Mouse (Mus musculus) fat pad, adult 2 months (tissue): ENCODE data around the gene Il18rap.

Source experiments
- DNase-seq: peaks from one replicate; pipeline ENCODE4 v3.0.0-alpha.2; 2011; ENCODE audit warnings: low read depth, low spot score; ENCODE audit errors: extremely low read depth

The Il18rap gene

DNA sequence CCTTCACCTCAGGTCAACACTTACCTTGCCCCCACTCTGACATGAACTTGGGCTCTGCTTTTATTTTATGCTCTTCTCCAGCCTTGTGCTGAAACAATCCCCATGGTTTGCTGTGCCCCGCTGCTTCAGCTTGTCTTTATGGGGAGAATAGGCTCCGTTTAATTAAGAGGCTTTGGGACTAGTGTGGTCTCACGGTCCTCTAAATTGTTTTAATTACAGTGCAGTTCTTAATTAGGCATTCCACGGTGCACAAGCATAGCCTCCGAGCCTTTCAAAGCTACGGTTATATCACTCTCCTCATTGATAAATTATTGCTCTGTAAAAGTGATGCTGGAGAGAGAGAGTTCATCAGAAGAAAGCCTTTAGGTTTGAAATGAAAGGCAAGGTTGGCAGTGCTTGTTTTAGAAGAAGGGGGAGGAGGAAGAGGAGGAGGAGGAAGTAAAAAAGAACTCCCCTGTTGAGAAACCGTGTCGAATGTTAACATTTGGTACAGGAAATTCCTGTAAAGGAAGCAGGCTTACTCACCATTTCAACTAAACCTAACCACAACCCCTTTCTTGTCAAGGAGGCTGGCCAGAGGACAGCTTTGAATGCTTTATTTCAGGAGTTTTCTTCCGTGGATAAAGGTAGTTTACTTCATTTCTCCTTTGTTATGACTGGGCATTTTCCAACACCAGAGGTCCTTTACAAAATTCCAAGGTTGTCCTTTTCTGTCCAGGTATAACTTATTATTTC, at the start of gene Il18rap:
Il18rap (plus strand) TSS at position 512 of the 735 bp plus-strand sequence.
- no peak for DNase-seq

DNA sequence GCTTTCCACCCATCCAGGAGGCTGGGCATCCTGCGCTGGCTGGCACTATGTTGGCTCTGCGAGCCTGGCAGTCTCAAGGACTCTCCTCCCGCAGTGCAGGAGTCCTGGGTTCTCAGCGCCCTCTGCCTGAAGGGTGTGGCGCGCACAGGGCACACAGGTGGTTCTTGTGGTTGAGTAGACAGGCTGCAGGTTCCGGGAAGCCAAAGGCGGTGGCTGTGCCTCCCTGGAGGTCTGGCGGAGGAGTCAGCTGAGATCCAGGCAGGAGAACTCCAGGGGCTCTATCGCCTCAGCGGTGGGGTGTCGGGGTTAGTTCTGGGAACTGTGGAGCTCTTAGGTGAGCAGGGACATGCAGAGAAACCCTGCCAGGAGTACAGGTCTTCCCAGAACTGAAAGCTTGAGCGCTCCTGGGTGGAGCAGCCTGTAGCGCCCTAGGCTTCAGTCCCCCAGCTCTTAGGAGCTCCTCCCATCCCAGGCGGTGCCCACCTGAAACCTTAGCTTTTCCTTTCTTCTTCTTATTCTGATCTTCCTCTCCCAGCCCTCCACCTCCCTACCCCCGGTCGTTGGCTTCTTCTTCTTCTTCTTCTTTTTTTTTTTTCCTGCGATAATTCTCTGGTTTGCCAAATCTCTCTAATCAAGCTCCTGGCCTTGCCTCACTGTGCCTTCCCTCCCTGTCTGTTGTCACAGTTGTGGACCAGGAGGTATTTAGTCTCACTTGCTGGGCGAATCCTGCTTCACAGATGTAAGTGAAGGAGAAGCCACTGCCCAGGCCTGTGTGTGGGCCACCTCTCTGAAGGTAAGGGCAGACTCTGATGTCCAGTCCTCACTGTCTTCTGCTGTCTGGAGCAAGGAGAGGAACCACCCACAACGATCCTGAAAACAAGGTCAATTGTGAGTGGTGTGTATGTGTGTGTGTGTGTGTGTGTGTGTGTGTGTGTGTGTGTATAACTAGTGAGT, 49.4 kb upstream of the Il18rap start, which contains the start of gene Il18r1:
Il18r1 (plus strand) TSS at position 76 of the 954 bp plus-strand sequence.
- DNase-seq = no peak

GRCm38 (mm10) chr1:40467306-40467705, 47.9 kb upstream of the Il18rap start:
- DNase-seq = no peak

- DNase-seq = no peak
Measured at GRCm38 (mm10) chr1:40468805-40469204, 46.4 kb upstream of the Il18rap start.

- DNase-seq = no peak
Measured at GRCm38 (mm10) chr1:40469900-40470299, 45.3 kb upstream of the Il18rap start.

DNA sequence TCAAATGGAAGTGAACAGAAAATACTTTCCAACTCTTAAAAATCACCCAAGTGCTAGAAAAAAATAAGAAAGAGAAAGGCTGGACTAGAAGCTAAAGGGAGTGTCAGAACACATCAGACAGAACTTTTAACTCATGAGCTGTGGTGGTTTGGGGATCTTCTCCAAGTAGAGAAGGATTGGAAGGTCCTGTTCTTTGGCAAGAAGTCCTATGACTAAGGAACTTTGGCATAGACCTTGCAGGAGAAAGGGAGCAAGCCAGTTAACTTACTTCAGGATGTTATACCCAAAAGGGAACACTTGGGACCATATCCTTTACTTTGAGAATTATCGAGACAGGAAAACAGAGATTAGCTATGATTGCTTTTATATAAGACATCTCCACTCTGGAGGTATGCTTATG, 42.8 kb upstream of the Il18rap start:
- no peak for DNase-seq

DNA sequence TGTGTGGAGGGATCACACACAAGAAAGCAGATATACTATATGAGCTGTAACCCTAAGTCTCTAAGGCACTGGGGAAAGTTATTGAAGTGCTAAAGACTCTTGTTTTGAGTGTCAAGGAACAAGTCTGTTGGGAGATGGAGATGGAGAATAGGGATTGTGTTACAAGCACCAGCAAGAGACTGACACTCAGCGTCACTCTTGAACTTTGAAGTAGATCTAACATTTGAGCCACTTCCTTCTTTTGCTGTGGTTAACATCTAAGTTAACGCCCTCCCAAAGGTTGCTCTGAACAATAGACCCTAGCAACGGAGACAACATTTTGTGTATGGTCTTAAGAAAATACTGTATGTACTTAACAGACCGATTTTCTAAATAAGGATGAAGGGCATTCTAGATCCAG, 41.5 kb upstream of the Il18rap start:
- no peak for DNase-seq

DNA sequence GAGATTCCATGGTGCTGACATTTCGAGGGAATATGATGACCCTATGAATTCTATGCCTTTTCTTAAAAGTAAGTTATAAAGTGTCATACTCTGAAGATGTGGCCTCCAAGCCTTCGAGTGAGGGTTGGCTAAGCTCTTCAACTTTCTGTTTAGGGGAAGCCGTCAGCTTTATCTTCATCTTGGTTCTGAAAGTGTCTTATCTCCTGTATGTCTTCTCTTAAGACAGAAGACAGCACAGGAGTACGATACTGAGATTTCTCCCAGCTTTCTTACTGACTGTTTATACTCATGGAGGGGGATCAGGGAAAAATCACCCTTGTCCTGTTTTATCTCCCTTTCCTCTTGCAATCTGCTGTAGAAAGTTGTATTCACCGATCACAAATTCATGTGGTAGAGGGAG, 40.8 kb upstream of the Il18rap start:
- DNase-seq = no peak

DNA sequence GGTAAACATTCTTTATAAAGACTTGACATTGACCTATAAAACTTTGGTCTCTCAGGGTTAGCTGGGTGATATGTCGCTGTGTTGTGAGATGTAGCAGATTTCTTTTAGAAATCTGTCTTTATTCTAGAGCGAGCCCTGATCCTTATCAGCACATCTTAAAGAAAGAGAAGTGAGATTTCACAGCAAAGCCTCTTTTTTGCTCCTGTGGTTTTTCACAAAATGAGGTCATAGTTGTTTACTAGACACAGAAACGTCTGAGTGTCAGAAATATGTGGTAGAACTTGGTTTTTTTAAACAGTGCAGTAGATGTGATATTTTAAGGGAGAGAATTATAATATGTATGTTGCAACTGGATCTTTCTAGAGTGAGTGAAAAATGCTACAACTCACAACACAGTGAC, 39.5 kb upstream of the Il18rap start:
- no peak for DNase-seq

GRCm38 (mm10) chr1:40476756-40477155, 38.4 kb upstream of the Il18rap start:
- no peak for DNase-seq

DNA sequence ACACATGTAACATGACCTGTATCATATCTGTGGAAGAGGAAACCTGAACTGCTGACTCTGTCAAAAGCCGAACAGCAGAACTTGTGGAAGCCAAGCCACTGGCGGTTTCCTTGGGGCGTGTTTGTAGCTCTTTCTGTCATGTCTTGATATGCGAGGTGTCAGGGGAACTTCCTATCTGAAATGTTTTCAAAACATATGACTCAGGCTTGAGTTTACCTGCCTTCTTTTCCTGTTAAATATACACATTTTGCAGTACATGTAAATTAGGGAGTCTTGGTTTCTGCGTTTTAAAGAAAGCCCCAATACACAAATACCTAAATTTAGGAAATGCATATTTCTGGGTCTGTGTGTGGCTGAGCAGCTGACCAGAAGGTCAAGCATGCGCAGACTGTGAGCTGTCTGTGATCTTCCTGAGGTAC, 35.6 kb upstream of the Il18rap start:
- DNase-seq = no peak

- no peak for DNase-seq
Measured at GRCm38 (mm10) chr1:40494594-40494993, 20.6 kb upstream of the Il18rap start.

- DNase-seq = no peak
Measured at GRCm38 (mm10) chr1:40499708-40500107, 15.5 kb upstream of the Il18rap start.

GRCm38 (mm10) chr1:40501126-40501525, 14.0 kb upstream of the Il18rap start:
- DNase-seq = no peak

DNA sequence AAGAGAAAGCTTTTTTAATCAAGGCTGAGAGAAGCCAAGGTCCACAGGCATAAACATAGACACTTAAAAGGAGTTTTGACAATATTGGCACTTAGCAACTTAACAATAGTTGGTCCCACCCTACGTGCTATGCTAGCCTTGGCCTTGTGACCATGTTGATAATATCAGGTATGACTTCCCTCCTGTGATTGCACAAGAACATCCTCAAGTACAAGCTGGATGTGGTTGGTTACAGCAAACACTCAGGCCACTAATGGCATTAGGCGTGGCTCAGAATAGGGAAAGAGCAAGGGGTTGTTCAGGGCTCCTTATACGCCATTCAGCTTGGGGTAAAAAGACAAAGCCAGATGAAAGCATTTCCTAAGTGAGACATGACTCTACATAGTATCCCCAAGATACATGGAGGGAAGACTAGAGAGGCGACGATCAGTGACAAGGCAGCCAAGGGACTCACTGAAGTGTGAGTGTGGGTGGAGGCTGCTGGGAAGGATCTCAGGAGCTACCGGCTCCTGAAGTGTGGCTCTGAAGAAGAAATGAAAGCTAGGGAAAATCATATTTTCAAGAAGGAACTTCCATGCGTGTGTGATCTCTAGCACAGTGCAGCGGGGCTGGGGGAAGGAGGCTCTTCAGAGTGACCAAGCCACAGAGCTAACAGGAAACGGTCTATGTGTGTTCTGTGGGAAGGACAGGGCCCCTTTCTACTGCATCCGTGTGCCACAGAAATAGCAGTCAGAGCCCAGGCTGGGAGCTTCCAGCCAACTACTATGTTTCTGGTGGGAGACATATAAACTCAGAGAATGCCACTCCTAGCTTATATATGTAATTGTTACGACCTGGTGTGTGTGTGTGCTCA, 13.4 kb upstream of the Il18rap start:
- no peak for DNase-seq

GRCm38 (mm10) chr1:40504548-40504947, 10.6 kb upstream of the Il18rap start:
- no peak for DNase-seq

DNA sequence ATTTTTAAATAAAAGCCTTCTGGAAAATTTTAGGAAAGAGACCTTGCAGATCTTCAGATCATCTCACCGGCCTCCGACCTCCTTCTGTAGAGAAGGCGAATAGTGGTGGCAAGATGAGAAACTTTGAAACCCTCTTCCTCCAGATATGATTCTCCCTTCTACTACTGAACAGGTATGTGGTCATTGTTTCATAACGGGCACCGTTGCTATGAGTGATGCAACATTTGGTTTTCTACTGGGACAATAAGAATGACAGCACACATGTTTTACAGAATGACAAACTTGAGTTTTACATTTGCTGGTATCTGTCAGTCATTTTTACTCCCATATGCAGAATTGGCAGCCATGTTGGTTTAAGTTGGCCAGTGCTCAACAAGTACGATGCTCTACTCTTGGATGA, 1.2 kb downstream of the Il18rap start:
- DNase-seq = no peak

- DNase-seq = no peak
Measured at GRCm38 (mm10) chr1:40522918-40523317, 7.8 kb downstream of the Il18rap start.

DNA sequence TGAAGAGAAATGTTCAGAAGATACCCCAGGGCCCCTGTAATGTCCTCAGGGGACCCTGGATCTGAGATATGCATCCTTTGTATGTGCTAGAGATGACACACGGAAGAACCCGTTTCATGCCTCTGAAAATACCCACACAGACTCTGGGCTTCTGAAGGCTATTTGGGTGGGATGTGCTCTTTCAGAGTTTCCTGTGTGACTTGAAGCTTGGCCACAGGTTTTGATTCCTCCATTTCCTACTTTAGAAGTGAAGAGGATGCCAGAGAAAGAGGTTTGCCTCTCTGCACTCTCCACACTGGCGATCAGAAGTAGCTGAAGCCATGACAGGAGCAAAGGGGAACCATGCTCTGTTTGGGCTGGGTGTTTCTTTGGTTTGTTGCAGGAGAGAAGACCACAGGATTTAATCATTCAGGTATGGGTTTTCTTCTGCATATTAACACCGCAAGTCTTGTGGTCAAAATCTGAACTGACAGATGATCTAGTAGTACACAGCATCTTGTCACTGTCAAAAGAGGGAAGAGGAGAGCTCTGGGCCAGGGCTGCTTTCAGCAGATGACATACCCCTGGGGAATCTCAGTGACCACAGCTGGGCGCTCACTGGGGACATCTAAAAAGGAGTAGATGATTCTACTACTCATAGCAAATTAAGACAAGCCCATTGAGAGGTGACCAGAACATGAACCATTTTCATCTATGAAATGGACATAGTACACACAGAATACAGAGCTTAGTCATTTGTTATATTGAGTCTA, 9.0 kb downstream of the Il18rap start:
- DNase-seq = no peak

DNA sequence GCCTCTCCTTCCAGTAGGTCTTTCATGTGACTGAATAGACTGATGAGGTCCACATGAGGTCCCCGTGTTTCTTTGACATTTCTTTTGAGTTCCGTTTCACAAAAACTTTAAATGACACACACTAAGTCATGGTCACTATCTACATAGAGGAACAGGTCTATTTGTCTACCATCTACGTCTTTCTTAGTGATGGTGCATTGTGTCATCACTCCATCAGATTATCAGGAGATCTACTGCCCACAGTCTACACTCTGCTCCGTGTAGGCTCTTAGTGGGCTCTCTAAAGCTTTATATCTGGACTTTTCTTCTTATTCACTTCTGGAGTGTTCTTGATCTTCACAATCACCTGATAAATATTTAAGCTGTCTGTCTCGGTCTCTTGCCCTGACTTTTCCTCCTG, 14.1 kb downstream of the Il18rap start:
- no peak for DNase-seq
